In genomic region chr8:88626433-88626832, GRCm38 (mm10) we compare ENCODE assay signal across 16 mouse cellular contexts. TPM values are rescaled to one million over a fixed set of nuclear protein-coding genes. Genes with fewer than 3 reads are reported as not detected.
DNase-seq lines count a peak whose midpoint lies in the region; ATAC-seq lines count a peak whose summit lies in the region.
"Had no signal": no experiment of that assay in that cellular context is flagged by ENCODE, and none has a peak within 500 bp of the region (broad histone marks: within the 10 kb centered on the region; RNA-seq: fewer than 3 reads in every experiment).

No protein-coding gene starts in this region.

- peaks cover 18% of the 10 kb centered on the region for H3K4me1 ChIP-seq in hindbrain, embryonic 15.5 days (replicated peaks)
- peaks cover 10% of the 10 kb centered on the region; the same call in 1 of the 2 replicates for H3K4me1 ChIP-seq in hindbrain, embryonic 12.5 days
- H3K4me1 ChIP-seq in neural tube, embryonic 13.5 days (replicated peaks): peaks cover 10% of the 10 kb centered on the region
- peaks cover 15% of the 10 kb centered on the region for H3K4me1 ChIP-seq in embryonic facial prominence, embryonic 13.5 days
- H3K4me1 ChIP-seq: liver, embryonic 12.5 days had no signal

- ATAC-seq in hindbrain, embryonic 15.5 days (ENCODE audit: low FRiP score, low read depth): no peak
- no peak for ATAC-seq in hindbrain, embryonic 12.5 days (ENCODE audit: low FRiP score)
- ATAC-seq in neural tube, embryonic 13.5 days (ENCODE audit: low read depth): no peak
- no peak for ATAC-seq in embryonic facial prominence, embryonic 13.5 days (ENCODE audit: insufficient number of reproducible peaks, insufficient read depth, low FRiP score, low TSS enrichment, low read depth)
- ATAC-seq: Patski had no signal

- no peak overlapping the region; the same call in 1 of the 2 replicates for H3K9ac ChIP-seq in hindbrain, embryonic 15.5 days
- no peak overlapping the region for H3K9ac ChIP-seq in hindbrain, embryonic 12.5 days
- H3K9ac ChIP-seq in neural tube, embryonic 13.5 days: no peak overlapping the region
- no peak overlapping the region for H3K9ac ChIP-seq in embryonic facial prominence, embryonic 13.5 days

- 81% methylated on average over 3 of the region's 3 CpGs for WGBS in hindbrain, embryonic 15.5 days
- WGBS in hindbrain, embryonic 12.5 days: 69% methylated on average over 3 of the region's 3 CpGs
- whole genome bisulfite sequencing in neural tube, embryonic 13.5 days: 72% methylated on average over 3 of the region's 3 CpGs
- WGBS in embryonic facial prominence, embryonic 13.5 days: 61% methylated on average over 3 of the region's 3 CpGs

- DNase-seq in neural tube, embryonic 10.5 days (ENCODE audit: extremely low spot score, low spot score): no peak
- no peak for DNase-seq in c-Kit-positive CD71-positive TER-119-positive erythroid progenitor cells, embryonic 14.5 days (ENCODE audit: low spot score)
- DNase-seq in left cerebral cortex, adult 9 months (ENCODE audit: low spot score in 2 of 2): no peak
- DNase-seq: forebrain, postnatal 0 days; thymus, adult 18-20 months had no signal

- H3K27me3 ChIP-seq in hindbrain, embryonic 15.5 days: peaks cover 14% of the 10 kb centered on the region
- H3K27me3 ChIP-seq in hindbrain, embryonic 12.5 days: peaks cover 37% of the 10 kb centered on the region
- peaks cover 30% of the 10 kb centered on the region for H3K27me3 ChIP-seq in neural tube, embryonic 13.5 days
- H3K27me3 ChIP-seq in embryonic facial prominence, embryonic 13.5 days: peaks cover 37% of the 10 kb centered on the region

- no peak overlapping the region; the same call in 1 of the 2 replicates for H3K4me2 ChIP-seq in hindbrain, embryonic 15.5 days
- no peak overlapping the region for H3K4me2 ChIP-seq in hindbrain, embryonic 12.5 days (replicated peaks)
- H3K4me2 ChIP-seq in neural tube, embryonic 13.5 days: no peak overlapping the region
- H3K4me2 ChIP-seq in embryonic facial prominence, embryonic 13.5 days: peak overlapping the region; percentile 88; the same call in 1 of the 2 replicates

- no peak overlapping the region for H3K27ac ChIP-seq in hindbrain, embryonic 15.5 days (replicated peaks)
- no peak overlapping the region for H3K27ac ChIP-seq in hindbrain, embryonic 12.5 days
- H3K27ac ChIP-seq in neural tube, embryonic 13.5 days (replicated peaks): peak overlapping the region; percentile 79; the same call in 1 of the 2 replicates
- H3K27ac ChIP-seq in embryonic facial prominence, embryonic 13.5 days: no peak overlapping the region
- H3K27ac ChIP-seq: heart, embryonic 13.5 days; liver, embryonic 12.5 days; lung, embryonic 15.5 days had no signal

- H3K36me3 ChIP-seq in hindbrain, embryonic 15.5 days: no peaks in the 10 kb centered on the region
- no peaks in the 10 kb centered on the region for H3K36me3 ChIP-seq in hindbrain, embryonic 12.5 days
- no peaks in the 10 kb centered on the region for H3K36me3 ChIP-seq in neural tube, embryonic 13.5 days
- H3K36me3 ChIP-seq in embryonic facial prominence, embryonic 13.5 days: no peaks in the 10 kb centered on the region
- H3K36me3 ChIP-seq: embryonic facial prominence, embryonic 15.5 days; heart, embryonic 13.5 days; liver, embryonic 12.5 days; lung, embryonic 15.5 days; midbrain, embryonic 10.5 days; neural tube, embryonic 15.5 days had no signal

- peak overlapping the region; percentile 58 for H3K4me3 ChIP-seq in hindbrain, embryonic 15.5 days
- H3K4me3 ChIP-seq in hindbrain, embryonic 12.5 days: no peak overlapping the region
- H3K4me3 ChIP-seq in neural tube, embryonic 13.5 days: no peak overlapping the region
- H3K4me3 ChIP-seq in embryonic facial prominence, embryonic 13.5 days: no peak overlapping the region

- no peaks in the 10 kb centered on the region for H3K9me3 ChIP-seq in hindbrain, embryonic 15.5 days
- no peaks in the 10 kb centered on the region for H3K9me3 ChIP-seq in hindbrain, embryonic 12.5 days (replicated peaks)
- H3K9me3 ChIP-seq in neural tube, embryonic 13.5 days: no peaks in the 10 kb centered on the region
- no peaks in the 10 kb centered on the region for H3K9me3 ChIP-seq in embryonic facial prominence, embryonic 13.5 days
- H3K9me3 ChIP-seq: embryonic facial prominence, embryonic 15.5 days; heart, embryonic 13.5 days; liver, embryonic 12.5 days; lung, embryonic 15.5 days; midbrain, embryonic 10.5 days; neural tube, embryonic 15.5 days had no signal

RNA-seq across cellular contexts. Expression of gene Snx20, which starts 9.5 kb away (rescaled TPM):
- polyA plus RNA-seq in hindbrain, embryonic 15.5 days (2015; fragmentation: Nextera tagmentation; extraction: Ambion mirVana): 1.6 TPM in 2 replicates
- polyA plus RNA-seq in hindbrain, embryonic 12.5 days (2016; fragmentation: Nextera tagmentation; extraction: Ambion mirVana): 1.5 and 1.7 TPM in 2 replicates
- 1.1 and 1.4 TPM in 2 replicates for polyA plus RNA-seq in neural tube, embryonic 13.5 days (2015; fragmentation: Nextera tagmentation; extraction: Ambion mirVana)
- 1.5 and 1.8 TPM in 2 replicates for polyA plus RNA-seq in embryonic facial prominence, embryonic 13.5 days (2015; fragmentation: Nextera tagmentation; extraction: Ambion mirVana)

RNA-seq across cellular contexts. Expression of gene Nod2, which starts 20.7 kb away (rescaled TPM):
- polyA plus RNA-seq in hindbrain, embryonic 15.5 days (2015; fragmentation: Nextera tagmentation; extraction: Ambion mirVana): 0.10 TPM in 1 of 2 replicates, not detected in the other
- polyA plus RNA-seq in hindbrain, embryonic 12.5 days (2016; fragmentation: Nextera tagmentation; extraction: Ambion mirVana): 0.13 and 0.25 TPM in 2 replicates
- 0.10 TPM in 1 of 2 replicates, not detected in the other for polyA plus RNA-seq in neural tube, embryonic 13.5 days (2015; fragmentation: Nextera tagmentation; extraction: Ambion mirVana)
- 0.30 and 0.31 TPM in 2 replicates for polyA plus RNA-seq in embryonic facial prominence, embryonic 13.5 days (2015; fragmentation: Nextera tagmentation; extraction: Ambion mirVana)
- polyA plus RNA-seq: Patski had no signal
